Mouse (Mus musculus): ENCODE measurements around the gene Ift20. TPM values are rescaled to one million over a fixed set of nuclear protein-coding genes. Genes with fewer than 3 reads are reported as not detected.
"Not testable (repeated sequence)": the region's sequence is repeated elsewhere in the genome, so short reads cannot be mapped to it uniquely, and the experiment has no call there.

The Ift20 gene
- polyA plus RNA-seq, 1 experiment = 69.7 TPM

- DNase-seq (ENCODE audit: low read depth) = peak; percentile 39
- TF ChIP-seq CTCF (IDR thresholded peaks at IDR 0.05; ENCODE audit: borderline replicate concordance, extremely low read depth, insufficient read depth, insufficient read length) (no peak), POLR2A (IDR thresholded peaks at IDR 0.05; ENCODE audit: borderline replicate concordance, extremely low read depth, insufficient read depth, insufficient read length, poor library complexity, severe bottlenecking) (no peak)
These were observed 12.8 kb upstream of the Ift20 start for GRCm38 (mm10) chr11:78523241-78523955.

GRCm38 (mm10) chr11:78524838-78525237 is 11.3 kb upstream of the Ift20 start:
- no peak for TF ChIP-seq CTCF (IDR thresholded peaks at IDR 0.05; ENCODE audit: borderline replicate concordance, extremely low read depth, insufficient read depth, insufficient read length)
- TF ChIP-seq POLR2A (IDR thresholded peaks at IDR 0.05; ENCODE audit: borderline replicate concordance, extremely low read depth, insufficient read depth, insufficient read length, poor library complexity, severe bottlenecking) = no peak
- DNase-seq (ENCODE audit: low read depth) = peak; percentile 73

- DNase-seq (ENCODE audit: low read depth) = no peak
These were observed 7.4 kb upstream of the Ift20 start for GRCm38 (mm10) chr11:78528714-78529113.

GRCm38 (mm10) chr11:78530001-78530400 is 6.2 kb upstream of the Ift20 start:
- DNase-seq (ENCODE audit: low read depth) = no peak
- no peak for TF ChIP-seq CTCF (IDR thresholded peaks at IDR 0.05; ENCODE audit: borderline replicate concordance, extremely low read depth, insufficient read depth, insufficient read length)
- no peak for TF ChIP-seq POLR2A (IDR thresholded peaks at IDR 0.05; ENCODE audit: borderline replicate concordance, extremely low read depth, insufficient read depth, insufficient read length, poor library complexity, severe bottlenecking)

More at GRCm38 (mm10) chr11:78528714-78529113, 7.4 kb upstream of the Ift20 start:
- no peak for TF ChIP-seq CTCF (IDR thresholded peaks at IDR 0.05; ENCODE audit: borderline replicate concordance, extremely low read depth, insufficient read depth, insufficient read length)
- TF ChIP-seq POLR2A (IDR thresholded peaks at IDR 0.05; ENCODE audit: borderline replicate concordance, extremely low read depth, insufficient read depth, insufficient read length, poor library complexity, severe bottlenecking) = no peak

- TF ChIP-seq POLR2A (IDR thresholded peaks at IDR 0.05; ENCODE audit: borderline replicate concordance, extremely low read depth, insufficient read depth, insufficient read length, poor library complexity, severe bottlenecking) (no peak), CTCF (IDR thresholded peaks at IDR 0.05; ENCODE audit: borderline replicate concordance, extremely low read depth, insufficient read depth, insufficient read length) (no peak)
- no peak for DNase-seq (ENCODE audit: low read depth)
These were observed 5.1 kb upstream of the Ift20 start for GRCm38 (mm10) chr11:78531046-78531445.

- not testable (repeated sequence) for DNase-seq (ENCODE audit: low read depth)
These were observed 4.6 kb upstream of the Ift20 start for GRCm38 (mm10) chr11:78531515-78531914.

- TF ChIP-seq POLR2A (IDR thresholded peaks at IDR 0.05; ENCODE audit: borderline replicate concordance, extremely low read depth, insufficient read depth, insufficient read length, poor library complexity, severe bottlenecking) = no peak
- no peak for TF ChIP-seq CTCF (IDR thresholded peaks at IDR 0.05; ENCODE audit: borderline replicate concordance, extremely low read depth, insufficient read depth, insufficient read length)
- no peak for DNase-seq (ENCODE audit: low read depth)
These were observed 1.6 kb upstream of the Ift20 start for GRCm38 (mm10) chr11:78534516-78534915.

GRCm38 (mm10) chr11:78535376-78536079 is 633 bp upstream of the Ift20 start:
- DNase-seq (ENCODE audit: low read depth) = peak; percentile 62
- TF ChIP-seq CTCF (IDR thresholded peaks at IDR 0.05; ENCODE audit: borderline replicate concordance, extremely low read depth, insufficient read depth, insufficient read length) (no peak), POLR2A (IDR thresholded peaks at IDR 0.05; ENCODE audit: borderline replicate concordance, extremely low read depth, insufficient read depth, insufficient read length, poor library complexity, severe bottlenecking) (no peak)

- TF ChIP-seq CTCF (IDR thresholded peaks at IDR 0.05; ENCODE audit: borderline replicate concordance, extremely low read depth, insufficient read depth, insufficient read length) (no peak), POLR2A (IDR thresholded peaks at IDR 0.05; ENCODE audit: borderline replicate concordance, extremely low read depth, insufficient read depth, insufficient read length, poor library complexity, severe bottlenecking) (no peak)
- DNase-seq (ENCODE audit: low read depth) = no peak
These were observed 526 bp downstream of the Ift20 start for GRCm38 (mm10) chr11:78536690-78537084.

- no peak for DNase-seq (ENCODE audit: low read depth)
- no peak for TF ChIP-seq POLR2A (IDR thresholded peaks at IDR 0.05; ENCODE audit: borderline replicate concordance, extremely low read depth, insufficient read depth, insufficient read length, poor library complexity, severe bottlenecking)
- no peak for TF ChIP-seq CTCF (IDR thresholded peaks at IDR 0.05; ENCODE audit: borderline replicate concordance, extremely low read depth, insufficient read depth, insufficient read length)
These were observed 4.2 kb downstream of the Ift20 start for GRCm38 (mm10) chr11:78540358-78540757.

- peak; percentile 24 for DNase-seq (ENCODE audit: low read depth)
- no peak for TF ChIP-seq CTCF (IDR thresholded peaks at IDR 0.05; ENCODE audit: borderline replicate concordance, extremely low read depth, insufficient read depth, insufficient read length)
- no peak for TF ChIP-seq POLR2A (IDR thresholded peaks at IDR 0.05; ENCODE audit: borderline replicate concordance, extremely low read depth, insufficient read depth, insufficient read length, poor library complexity, severe bottlenecking)
These were observed 8.4 kb downstream of the Ift20 start for GRCm38 (mm10) chr11:78544449-78545111.

Data from brain, embryonic 14.5 days (tissue).